Mouse (Mus musculus) liver (tissue): Measurements from ENCODE around the gene Ptgr1.

Source experiments
- DNase-seq: peaks from one replicate; pipeline ENCODE4 v3.0.0-alpha.2; 2020; ENCODE audit warnings: mixed read lengths

Gene Ptgr1

DNA sequence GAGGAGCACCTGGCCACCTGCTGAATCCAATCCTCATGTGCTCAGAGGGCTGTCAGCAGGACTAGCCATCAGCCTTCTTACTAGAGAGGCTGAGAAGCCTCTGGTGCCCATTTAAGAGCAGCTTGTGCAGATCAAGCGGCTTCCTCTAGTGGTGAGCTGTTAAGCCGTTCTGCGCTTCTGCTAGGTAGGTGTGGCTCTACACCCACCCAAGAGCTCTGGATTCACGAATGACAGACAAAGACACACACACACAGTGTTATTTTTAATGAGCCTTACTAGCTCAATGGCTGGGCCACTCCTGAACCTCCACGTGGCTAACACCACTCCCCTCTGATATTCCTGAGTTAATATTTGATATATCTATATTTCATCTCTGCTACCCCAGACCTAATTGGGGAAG is 61.3 kb downstream of the Ptgr1 start:
- no peak for DNase-seq

DNA sequence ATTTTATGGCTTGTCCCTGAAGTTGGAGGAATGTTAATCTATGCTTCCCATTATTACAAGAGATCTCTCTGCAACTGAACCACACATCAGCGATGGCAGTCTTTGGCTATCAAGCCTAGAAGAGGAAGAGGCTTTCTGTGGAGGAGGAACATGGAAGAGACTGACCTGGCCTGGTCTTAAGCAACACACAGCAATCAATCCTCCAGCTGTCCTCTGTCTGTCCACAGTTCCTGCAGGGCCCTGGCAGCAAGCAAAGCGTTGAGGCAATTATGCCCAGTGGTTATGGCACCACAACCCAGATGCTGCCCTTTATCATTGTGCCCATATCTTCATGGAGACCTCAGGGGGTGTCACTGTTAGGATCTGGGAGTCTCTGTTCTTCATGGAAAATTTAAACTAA is 63.0 kb downstream of the Ptgr1 start:
- DNase-seq: no peak
